Mouse (Mus musculus) olfactory bulb, adult 2 months (tissue): ENCODE measurements around the gene Mks1.

Experiments
- CTCF ChIP-seq: fragments of 200-500 bp; IDR thresholded peaks from 2 replicates; pipeline ENCODE4 v1.5.1; 2012; ENCODE audit warnings: low read depth, mild to moderate bottlenecking, low read length, moderate library complexity; ENCODE audit not compliant: insufficient read depth
- POLR2A ChIP-seq: fragments of 200-500 bp; IDR thresholded peaks from 2 replicates; pipeline ENCODE4 v1.6.1; 2012; ENCODE audit warnings: mild to moderate bottlenecking, low read depth, low read length, moderate library complexity; ENCODE audit not compliant: insufficient read depth

GRCm38 (mm10) chr11:87884856-87885255 lies 31.8 kb downstream of the Mks1 start:
- TF ChIP-seq CTCF (no peak), POLR2A (no peak)
